Mouse (Mus musculus): Measurements from ENCODE around the gene Snca. TPM values are rescaled to one million over a fixed set of nuclear protein-coding genes. Genes with fewer than 3 reads are reported as not detected.

The Snca gene
- 144 and 151 TPM in 2 replicates for polyA plus RNA-seq (2012; rRNA removed)

GRCm38 (mm10) chr6:60829282-60829891, at the start of gene Snca:
Gene Snca, minus strand, starts transcription at chr6:60829855.

Other genes with a start within 250 kb of the Snca start
- 2.1 and 2.7 TPM in 2 replicates for gene Mmrn1, start 95.1 kb upstream of the Snca start, polyA plus RNA-seq (2012; rRNA removed)

Data from liver, embryonic 18 days (tissue).